Mouse (Mus musculus) embryo, embryonic 11.5 days (tissue): ENCODE data around the gene Sptbn1.

ENCODE experiments used
- DNase-seq: peaks from one replicate; pipeline ENCODE4 v3.0.0-alpha.2; 2012; ENCODE audit warnings: low read depth, low spot score

Gene Sptbn1

GRCm38 (mm10) chr11:30132581-30132980, 135.4 kb downstream of the Sptbn1 start:
- no peak for DNase-seq

- no peak for DNase-seq
These were observed 136.3 kb downstream of the Sptbn1 start for GRCm38 (mm10) chr11:30131640-30132039.

DNA sequence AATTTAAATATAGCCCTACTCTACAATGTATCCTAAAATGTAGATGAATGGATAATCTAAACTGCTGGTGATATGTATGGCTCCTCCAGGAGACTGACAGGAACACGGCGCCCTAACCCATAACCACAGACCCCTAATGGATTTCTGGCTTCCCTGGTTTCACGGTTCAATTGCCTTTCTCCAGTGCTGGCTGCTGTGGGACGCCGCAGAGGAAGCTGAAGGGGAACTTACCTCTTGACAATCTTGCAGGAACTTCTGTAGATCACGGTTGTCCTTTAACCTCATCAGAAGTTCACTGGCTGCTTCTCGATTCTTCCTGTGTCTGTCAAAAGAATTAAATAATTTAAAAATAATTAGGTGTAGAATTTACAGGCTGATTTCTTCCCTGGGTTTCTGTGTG, 138.6 kb downstream of the Sptbn1 start:
- no peak for DNase-seq

DNA sequence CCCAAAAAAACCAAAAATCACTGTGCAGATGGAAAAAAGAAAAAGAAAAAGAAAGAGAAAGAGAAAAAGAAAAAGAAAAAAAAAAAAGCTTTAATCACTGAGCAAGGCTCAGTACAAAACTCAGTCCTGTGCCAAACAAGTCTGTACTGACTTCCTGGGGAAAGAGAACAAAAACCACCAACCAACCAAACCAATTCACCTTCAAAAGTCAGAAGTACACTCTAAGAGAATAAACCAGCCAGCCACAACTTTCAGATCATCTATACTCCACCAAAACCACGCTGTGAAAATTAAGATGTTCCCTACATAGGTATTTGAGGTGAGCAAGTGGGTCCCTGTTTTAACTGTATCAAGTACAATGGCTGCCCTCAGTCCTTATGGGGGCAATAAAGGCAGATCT, 141.1 kb downstream of the Sptbn1 start:
- no peak for DNase-seq

DNA sequence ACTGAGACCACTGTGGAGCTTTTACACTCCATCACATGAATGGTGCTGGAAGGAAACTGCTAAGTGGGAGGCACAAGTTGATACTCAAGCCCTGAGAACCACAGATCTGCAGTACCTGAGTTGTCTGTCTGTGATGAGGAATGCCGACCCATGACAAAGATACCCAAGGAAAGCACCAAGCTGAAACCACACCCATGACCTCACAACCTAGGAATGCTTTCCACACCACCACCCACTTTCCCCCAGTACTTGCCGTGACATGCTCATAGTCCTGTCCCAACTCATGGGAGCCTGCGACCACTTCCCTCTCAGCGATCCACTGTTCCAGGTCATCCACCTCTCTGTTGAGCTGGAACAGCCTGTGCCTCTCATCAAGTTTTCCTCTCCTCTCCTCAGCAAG, 149.9 kb downstream of the Sptbn1 start:
- DNase-seq: no peak

DNA sequence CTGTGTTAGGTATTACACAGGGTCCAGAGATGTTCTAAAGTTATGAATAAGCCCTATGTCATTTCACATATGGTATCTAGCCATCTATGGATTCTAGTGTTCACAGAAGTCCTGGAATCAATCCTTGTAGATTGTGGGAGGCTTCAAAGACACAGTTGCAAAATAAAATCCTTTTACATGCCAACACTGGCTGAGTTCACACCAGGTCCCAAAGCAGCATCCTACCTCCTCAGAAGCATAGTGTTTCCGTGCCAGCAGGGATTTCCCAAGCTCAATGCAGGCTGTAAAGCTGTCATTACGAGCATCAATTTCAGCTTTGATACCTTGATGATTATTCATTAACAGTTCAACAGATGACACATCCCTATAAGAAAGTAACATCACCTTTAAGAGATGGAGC, 154.3 kb downstream of the Sptbn1 start:
- DNase-seq: no peak

- no peak for DNase-seq
These were observed 157.3 kb downstream of the Sptbn1 start for GRCm38 (mm10) chr11:30110634-30111033.

GRCm38 (mm10) chr11:30104177-30104576, 163.8 kb downstream of the Sptbn1 start:
- DNase-seq: no peak

DNA sequence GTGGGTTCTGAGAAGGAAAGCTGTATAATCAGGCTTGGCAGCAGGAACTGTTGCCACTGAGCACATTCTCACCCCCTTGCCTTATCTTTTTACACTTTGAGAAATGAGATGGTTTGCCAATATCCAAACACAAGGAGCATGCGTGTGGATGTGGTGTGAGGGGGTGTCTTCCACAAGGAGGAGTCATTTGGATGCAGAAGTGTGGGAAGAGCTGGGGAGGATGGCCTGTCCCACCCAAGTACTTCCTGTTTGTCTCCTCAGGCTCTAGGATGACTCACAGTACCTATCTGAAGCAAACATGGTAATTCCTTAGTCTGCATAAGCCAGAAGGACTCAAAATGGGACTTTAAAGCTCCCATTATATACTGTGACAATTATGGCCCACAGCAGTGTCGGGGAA, 165.4 kb downstream of the Sptbn1 start:
- DNase-seq: no peak

GRCm38 (mm10) chr11:30101796-30102195, 166.2 kb downstream of the Sptbn1 start:
- DNase-seq: no peak

GRCm38 (mm10) chr11:30101162-30101561, 166.8 kb downstream of the Sptbn1 start:
- no peak for DNase-seq

DNA sequence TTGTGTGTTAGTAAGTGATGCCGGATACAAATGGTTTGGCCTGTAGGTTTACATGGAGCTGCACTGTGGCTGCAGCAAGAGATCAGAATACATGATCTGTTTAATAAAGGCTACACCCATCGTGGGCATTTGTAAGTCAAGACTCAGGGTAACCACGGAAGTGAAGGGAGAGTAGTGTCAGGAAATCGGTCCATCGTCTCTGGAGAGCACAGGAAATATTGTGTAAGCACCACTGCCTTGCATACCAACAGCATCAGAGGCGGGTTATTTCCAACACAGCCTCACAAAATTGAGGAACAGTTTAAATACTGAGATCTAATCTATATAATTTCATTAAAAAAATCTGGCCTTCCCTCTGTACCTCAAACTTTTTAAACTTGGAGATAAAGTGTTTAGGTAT, 168.1 kb downstream of the Sptbn1 start:
- DNase-seq: no peak

DNA sequence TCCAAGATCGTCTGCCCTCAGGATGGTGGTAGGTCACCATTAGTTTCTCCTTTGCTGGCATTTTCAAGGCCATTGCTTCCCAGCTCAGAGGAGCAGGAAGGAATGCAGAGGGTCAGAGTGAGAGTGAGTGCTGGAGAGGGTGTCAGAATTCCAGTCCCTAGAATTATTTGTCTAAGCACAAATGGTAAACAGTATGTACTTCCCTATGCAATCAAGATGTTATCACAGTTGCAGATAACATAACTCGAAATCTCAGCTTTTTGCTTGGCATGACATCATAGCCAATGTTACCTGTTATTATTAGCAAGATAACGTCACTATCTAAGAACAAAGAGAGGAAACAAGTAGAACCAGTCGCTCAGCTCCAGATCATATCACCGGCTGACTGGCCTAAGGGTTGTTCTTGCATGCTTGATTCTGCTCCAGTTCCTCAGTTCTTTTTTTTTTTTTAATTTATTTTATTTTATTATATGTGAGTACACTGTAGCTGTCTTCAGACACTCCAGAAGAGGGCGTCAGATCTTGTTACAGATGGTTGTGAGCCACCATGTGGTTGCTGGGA, 172.7 kb downstream of the Sptbn1 start:
- no peak for DNase-seq

GRCm38 (mm10) chr11:30091892-30092291, 176.1 kb downstream of the Sptbn1 start:
- no peak for DNase-seq

GRCm38 (mm10) chr11:30085114-30085513, 182.9 kb downstream of the Sptbn1 start:
- no peak for DNase-seq

DNA sequence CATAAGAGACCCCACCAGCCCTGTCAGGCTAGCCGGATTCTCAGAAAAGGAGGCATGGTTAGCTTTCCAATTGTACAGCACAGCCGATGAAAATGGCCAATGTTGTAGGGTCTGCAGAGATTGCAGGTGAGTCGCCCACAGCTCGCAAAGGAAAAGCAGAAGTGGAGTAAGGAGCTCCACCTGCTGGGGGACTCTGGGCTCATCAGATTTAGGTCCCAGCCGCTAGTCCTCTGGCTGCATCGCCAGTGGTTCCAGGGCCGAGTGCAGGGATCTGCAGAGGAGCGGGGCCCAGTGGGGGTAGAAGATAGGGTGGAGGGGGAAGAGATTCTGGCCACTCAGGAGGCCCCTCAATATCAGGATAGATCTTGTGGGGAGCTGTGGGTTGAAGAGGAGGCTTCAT, 210.7 kb downstream of the Sptbn1 start:
- peak; percentile 2 for DNase-seq
